Mouse (Mus musculus) bone marrow macrophage, adult 2 months (primary cell): ENCODE measurements at regions not wholly inside any gene's neighbourhood (a gene's known extent, or its start where the extent isn't known, plus 50 kb on each side); places are given as distances from the start of the nearest gene placed in this dataset.

Experiments
- CTCF ChIP-seq: IDR thresholded peaks from 2 replicates; pipeline ENCODE4 v1.5.1; 2012; ENCODE audit warnings: low read depth, mild to moderate bottlenecking, low read length, moderate library complexity
- POLR2A ChIP-seq: IDR thresholded peaks from 2 replicates; pipeline ENCODE4 v1.6.1; 2012; ENCODE audit warnings: mild to moderate bottlenecking, low read depth, low read length, borderline replicate concordance

DNA sequence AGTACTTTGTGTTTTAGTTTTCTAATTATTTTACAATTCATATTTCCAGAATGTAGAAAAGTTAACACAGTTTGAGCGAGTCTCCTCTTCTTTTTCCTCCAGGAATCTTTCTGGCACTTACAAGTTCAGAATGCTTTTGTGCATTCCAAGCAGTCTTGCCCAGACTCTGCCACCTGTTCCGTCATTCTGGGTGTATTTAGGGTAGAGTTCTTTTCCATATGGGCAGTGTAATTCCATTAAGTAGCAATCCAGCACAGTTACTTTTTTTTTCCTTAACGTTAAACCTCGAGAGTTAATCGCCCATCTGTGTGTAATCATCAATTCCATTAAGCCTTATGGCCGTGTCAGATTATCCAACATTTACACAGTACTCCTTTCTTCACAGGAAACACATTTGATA is 106.9 kb upstream of the Gk2 start:
- no peak for TF ChIP-seq CTCF
- TF ChIP-seq POLR2A: no peak
